Mouse (Mus musculus) lung, embryonic 16.5 days (tissue): Measurements from ENCODE around the gene Garnl3. TPM values are rescaled to one million over a fixed set of nuclear protein-coding genes. Genes with fewer than 3 reads are reported as not detected.

Source experiments
- ATAC-seq: fragments of 200-750 bp; cut with Nextera tagmentation; 2 replicates; pipeline ENCODE4 v1.8.0; 2017; ENCODE audit warnings: low read depth, mild to moderate bottlenecking, moderate library complexity
- H3K27ac ChIP-seq: fragments of 300-500 bp; sonication (generic); 2 replicates; pipeline ENCODE4 v1.5.1; 2014; ENCODE audit warnings: mild to moderate bottlenecking, control low read depth, low read length
- H3K27me3 ChIP-seq: fragments of 300-500 bp; sonication (generic); 2 replicates; pipeline ENCODE4 v1.6.1; 2014; ENCODE audit warnings: low read depth, low read length, mixed read lengths; ENCODE audit not compliant: control insufficient read depth, insufficient read depth
- H3K36me3 ChIP-seq: fragments of 300-500 bp; sonication (generic); 2 replicates; pipeline ENCODE4 v1.6.1; 2014; ENCODE audit warnings: low read length; ENCODE audit not compliant: control insufficient read depth, insufficient read depth
- H3K4me1 ChIP-seq: fragments of 300-500 bp; sonication (generic); replicated peaks from 2 replicates; pipeline ENCODE4 v1.6.1; 2014; ENCODE audit warnings: low read length, mixed read lengths; ENCODE audit not compliant: control insufficient read depth, insufficient read depth
- H3K4me2 ChIP-seq: fragments of 300-500 bp; sonication (generic); 2 replicates; pipeline ENCODE4 v1.6.1; 2014; ENCODE audit warnings: low read depth, low read length, control low read depth
- H3K4me3 ChIP-seq: fragments of 300-500 bp; sonication (generic); 2 replicates; pipeline ENCODE4 v1.5.1; 2014; ENCODE audit warnings: mild to moderate bottlenecking, low read length, control low read depth
- H3K9ac ChIP-seq: fragments of 300-500 bp; sonication (generic); 2 replicates; pipeline ENCODE4 v1.6.1; 2014; ENCODE audit warnings: low read length, control low read depth
- H3K9me3 ChIP-seq: fragments of 300-500 bp; sonication (generic); 2 replicates; pipeline ENCODE4 v1.6.1; 2016; ENCODE audit warnings: low read length; ENCODE audit not compliant: control insufficient read depth
- WGBS: fragments of 180-500 bp; shearing (Covaris S2); extraction: QIAGEN DNeasy Blood & Tissue Kit; methylation state at CpG from one replicate; pipeline ENCODE4 v1.1.7; 2014; 5-methylcytosine and 5-hydroxymethylcytosine counted together
- polyA plus RNA-seq: library from polyadenylated mRNA; unstranded; fragments of >200 nt; fragmentation: Nextera tagmentation; extraction: Ambion mirVana; gene quantifications from 2 replicates; pipeline ENCODE4 v1.2.1, GENCODE M21; 2015

Garnl3 gene
- polyA plus RNA-seq, 1 experiment from 2014 or later, result 9.3 TPM

GRCm38 (mm10) chr2:33136366-33136765 is 4.9 kb upstream of the Garnl3 start:
- WGBS, result 85% methylated on average over 6 of the region's 6 CpGs
- H3K9ac ChIP-seq, result no peak overlapping the region
- ATAC-seq, result no peak
- H3K4me2 ChIP-seq, result no peak overlapping the region
- no peak overlapping the region for H3K27ac ChIP-seq
- no peaks in the 10 kb centered on the region for H3K4me1 ChIP-seq
- peaks cover 5% of the 10 kb centered on the region; the same call in 1 of the 2 replicates for H3K27me3 ChIP-seq
- no peak overlapping the region for H3K4me3 ChIP-seq
- H3K36me3 ChIP-seq, result no peaks in the 10 kb centered on the region
- H3K9me3 ChIP-seq, result no peaks in the 10 kb centered on the region

- H3K36me3 ChIP-seq, result no peaks in the 10 kb centered on the region
- no peak overlapping the region for H3K27ac ChIP-seq
- H3K27me3 ChIP-seq, result peaks cover 5% of the 10 kb centered on the region; the same call in 1 of the 2 replicates
- no peak overlapping the region for H3K9ac ChIP-seq
- H3K4me2 ChIP-seq, result no peak overlapping the region
- no peaks in the 10 kb centered on the region for H3K9me3 ChIP-seq
- H3K4me3 ChIP-seq, result no peak overlapping the region
- ATAC-seq, result no peak
- H3K4me1 ChIP-seq, result no peaks in the 10 kb centered on the region; the same call in 1 of the 2 replicates
- 61% methylated on average over 7 of the region's 7 CpGs for WGBS
These were observed 3.5 kb upstream of the Garnl3 start for GRCm38 (mm10) chr2:33134766-33135490.

- Histone ChIP-seq H3K4me2 (no peak overlapping the region), H3K9ac (no peak overlapping the region), H3K36me3 (no peaks in the 10 kb centered on the region), H3K4me1 (peaks cover 5% of the 10 kb centered on the region), H3K9me3 (no peaks in the 10 kb centered on the region), H3K4me3 (no peak overlapping the region), H3K27ac (no peak overlapping the region), H3K27me3 (peaks cover 5% of the 10 kb centered on the region; the same call in 1 of the 2 replicates)
- no peak for ATAC-seq
- 7% methylated on average over 7 of the region's 7 CpGs for WGBS
These were observed 852 bp upstream of the Garnl3 start for GRCm38 (mm10) chr2:33132306-33132705.

- peak overlapping the region; percentile 99 for H3K4me2 ChIP-seq
- ATAC-seq, result peak; percentile 93
- under 1% methylated on average over 53 of the region's 55 CpGs for WGBS
- no peaks in the 10 kb centered on the region for H3K36me3 ChIP-seq
- peaks cover 5% of the 10 kb centered on the region; the same call in 1 of the 2 replicates for H3K27me3 ChIP-seq
- H3K9me3 ChIP-seq, result no peaks in the 10 kb centered on the region
- H3K4me3 ChIP-seq, result peak overlapping the region; percentile 78
- H3K9ac ChIP-seq, result peak overlapping the region; percentile 76
- peaks cover 5% of the 10 kb centered on the region for H3K4me1 ChIP-seq
- peak overlapping the region; percentile 73 for H3K27ac ChIP-seq
These were observed 649 bp downstream of the Garnl3 start for GRCm38 (mm10) chr2:33130526-33131483.

- Histone ChIP-seq H3K4me3 (peak overlapping the region; percentile 78), H3K4me1 (peaks cover 5% of the 10 kb centered on the region), H3K36me3 (no peaks in the 10 kb centered on the region), H3K9me3 (no peaks in the 10 kb centered on the region), H3K27me3 (peaks cover 5% of the 10 kb centered on the region; the same call in 1 of the 2 replicates), H3K9ac (peak overlapping the region; percentile 76), H3K4me2 (peak overlapping the region; percentile 99), H3K27ac (peak overlapping the region; percentile 61)
- ATAC-seq, result peak; percentile 23
- WGBS, result 0% methylated on average over 33 of the region's 33 CpGs
These were observed 1.3 kb downstream of the Garnl3 start for GRCm38 (mm10) chr2:33130141-33130525.

GRCm38 (mm10) chr2:33129696-33130095 is 1.8 kb downstream of the Garnl3 start:
- Histone ChIP-seq H3K4me1 (peaks cover 5% of the 10 kb centered on the region), H3K27ac (no peak overlapping the region), H3K4me2 (peak overlapping the region; percentile 99), H3K9me3 (no peaks in the 10 kb centered on the region), H3K4me3 (peak overlapping the region; percentile 78), H3K9ac (peak overlapping the region; percentile 76), H3K36me3 (no peaks in the 10 kb centered on the region), H3K27me3 (peaks cover 5% of the 10 kb centered on the region; the same call in 1 of the 2 replicates)
- no peak for ATAC-seq
- whole genome bisulfite sequencing, result 3% methylated on average over 10 of the region's 10 CpGs

- no peaks in the 10 kb centered on the region for H3K36me3 ChIP-seq
- H3K27me3 ChIP-seq, result peaks cover 5% of the 10 kb centered on the region; the same call in 1 of the 2 replicates
- no peak overlapping the region for H3K4me2 ChIP-seq
- 60% methylated on average over 2 of the region's 2 CpGs for WGBS
- H3K4me1 ChIP-seq, result peaks cover 5% of the 10 kb centered on the region
- no peak for ATAC-seq
- H3K4me3 ChIP-seq, result no peak overlapping the region
- H3K27ac ChIP-seq, result no peak overlapping the region
- H3K9me3 ChIP-seq, result no peaks in the 10 kb centered on the region
- no peak overlapping the region for H3K9ac ChIP-seq
These were observed 2.4 kb downstream of the Garnl3 start for GRCm38 (mm10) chr2:33129005-33129404.

GRCm38 (mm10) chr2:33127271-33127670 is 4.2 kb downstream of the Garnl3 start:
- ATAC-seq, result no peak
- H3K9me3 ChIP-seq, result no peaks in the 10 kb centered on the region
- peaks cover 5% of the 10 kb centered on the region for H3K4me1 ChIP-seq
- no peak overlapping the region for H3K4me3 ChIP-seq
- H3K9ac ChIP-seq, result no peak overlapping the region
- no peaks in the 10 kb centered on the region for H3K36me3 ChIP-seq
- WGBS, result 39% methylated on average over 2 of the region's 2 CpGs
- no peaks in the 10 kb centered on the region; the same call in 1 of the 2 replicates for H3K27me3 ChIP-seq
- no peak overlapping the region for H3K4me2 ChIP-seq
- no peak overlapping the region for H3K27ac ChIP-seq

- Histone ChIP-seq H3K4me2 (no peak overlapping the region), H3K27ac (no peak overlapping the region), H3K27me3 (no peaks in the 10 kb centered on the region), H3K9ac (no peak overlapping the region), H3K4me3 (no peak overlapping the region), H3K4me1 (no peaks in the 10 kb centered on the region), H3K9me3 (no peaks in the 10 kb centered on the region), H3K36me3 (no peaks in the 10 kb centered on the region)
- ATAC-seq, result no peak
- 68% methylated on average over 6 of the region's 6 CpGs for WGBS
These were observed 8.6 kb downstream of the Garnl3 start for GRCm38 (mm10) chr2:33122856-33123255.
